Mouse (Mus musculus): ENCODE results near the gene Adgrg3.

DNA sequence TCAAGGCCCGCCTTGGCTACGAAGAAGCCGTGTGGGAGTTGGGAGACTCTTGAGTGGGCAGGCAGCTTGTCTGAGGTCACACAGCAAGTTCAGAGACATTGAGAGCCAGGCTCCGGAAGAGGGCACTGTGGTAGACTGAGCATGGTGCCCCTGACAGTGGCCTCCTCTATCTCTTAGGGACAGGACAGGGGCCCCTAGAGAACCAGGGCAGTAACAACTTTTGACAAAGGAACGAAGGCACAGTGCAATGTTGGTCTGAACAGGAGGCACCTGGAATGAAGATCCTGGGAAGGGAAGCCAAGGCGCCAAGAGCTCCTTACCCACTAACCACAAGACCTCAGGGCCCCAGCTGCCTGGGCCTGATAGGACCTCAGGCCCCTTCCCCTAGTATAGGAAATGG lies 32.5 kb upstream of the Adgrg3 start:
- TF ChIP-seq CTCF (IDR thresholded peaks at IDR 0.05; ENCODE audit: low read depth, low read length) (no peak), POLR2A (IDR thresholded peaks at IDR 0.05; ENCODE audit: borderline replicate concordance, low read depth, low read length) (no peak)

Data from bone marrow macrophage, adult 2 months (primary cell).